Mouse (Mus musculus) ovary, postnatal 36 days (tissue): ENCODE data around the gene Tpd52l2.
A peak's percentile ranks its signal among the peaks of the same experiment; 100 is the strongest.
"Not testable (repeated sequence)": the region's sequence is repeated elsewhere in the genome, so short reads cannot be mapped to it uniquely, and the experiment has no call there.

Experiments
- DNase-seq: peaks from one replicate; pipeline ENCODE4 v3.0.0; 2022; ENCODE audit warnings: low spot score, mixed read lengths

Tpd52l2 gene

DNA sequence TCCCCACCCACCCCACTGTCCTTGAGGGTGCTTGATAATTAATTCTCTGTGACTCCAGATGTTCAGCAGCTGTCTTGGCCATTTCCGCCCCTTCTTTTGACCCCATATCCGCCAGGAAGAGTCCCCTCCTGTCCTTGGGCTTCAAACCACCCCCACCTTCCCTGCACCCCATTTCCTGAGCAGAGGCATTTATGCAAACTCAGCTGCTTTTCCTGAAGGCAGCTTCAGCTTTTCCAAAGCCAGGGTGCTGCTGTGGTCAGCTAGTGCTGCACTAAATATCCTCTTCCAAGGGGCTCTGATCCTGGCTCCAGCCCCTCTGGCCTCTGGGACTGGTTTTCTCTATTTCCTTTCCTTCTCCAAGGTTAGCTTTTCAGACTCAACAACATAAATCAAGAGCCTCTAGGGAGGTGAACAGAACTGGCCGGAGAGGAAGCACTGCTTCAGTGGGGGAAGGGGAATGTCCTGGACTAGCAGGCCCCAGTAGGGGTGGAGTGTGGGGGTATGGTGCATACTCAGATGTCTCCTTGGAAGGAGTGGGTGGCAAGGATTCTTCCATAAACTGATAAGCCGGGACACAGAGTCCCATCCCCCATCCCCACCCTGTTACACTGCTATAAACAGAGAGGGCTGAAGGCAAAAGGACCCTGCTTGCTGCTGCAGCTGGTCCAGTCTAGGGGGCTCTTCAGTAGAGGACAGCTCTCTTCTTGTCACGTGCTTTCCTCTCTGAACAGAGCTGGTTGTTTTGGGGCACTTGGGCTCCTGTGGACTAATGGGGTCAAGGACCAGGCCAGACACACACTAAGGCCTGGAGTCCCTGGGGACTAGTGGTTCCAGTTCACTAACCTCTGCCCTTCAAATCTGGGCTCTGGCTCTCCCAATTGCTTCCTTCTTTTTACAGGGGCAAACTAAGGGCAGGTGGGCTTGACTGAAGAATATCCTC is 9.3 kb upstream of the Tpd52l2 start:
- peak; percentile 65 for DNase-seq

GRCm38 (mm10) chr2:181491432-181492205 is 5.3 kb upstream of the Tpd52l2 start:
- DNase-seq: peak; percentile 30

- DNase-seq: no peak
These were observed 4.7 kb upstream of the Tpd52l2 start for GRCm38 (mm10) chr2:181492206-181492605.

GRCm38 (mm10) chr2:181493156-181493927 is 3.6 kb upstream of the Tpd52l2 start, which contains the start of gene Abhd16b:
TSS of gene Abhd16b (plus strand) at chr2:181493206.
- no peak for DNase-seq

GRCm38 (mm10) chr2:181494266-181494945 is 2.5 kb upstream of the Tpd52l2 start:
- DNase-seq: no peak

DNA sequence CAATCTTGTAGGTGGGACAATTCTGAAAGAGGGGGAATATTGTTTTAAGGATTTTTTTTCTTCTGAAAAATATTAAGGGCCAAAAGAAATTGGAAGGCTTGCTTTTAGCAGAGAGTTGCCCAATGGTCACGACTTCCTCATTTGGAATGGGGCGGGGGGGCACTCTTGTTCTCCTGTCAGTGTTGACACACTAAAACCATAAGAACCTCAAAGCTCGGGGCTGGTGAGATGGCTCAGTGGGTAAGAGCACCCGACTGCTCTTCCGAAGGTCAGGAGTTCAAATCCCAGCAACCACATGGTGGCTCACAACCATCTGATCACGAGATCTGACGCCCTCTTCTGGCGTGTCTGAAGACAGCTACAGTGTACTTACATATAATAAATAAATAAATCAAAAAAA is 1.1 kb upstream of the Tpd52l2 start:
- not testable (repeated sequence) for DNase-seq

DNA sequence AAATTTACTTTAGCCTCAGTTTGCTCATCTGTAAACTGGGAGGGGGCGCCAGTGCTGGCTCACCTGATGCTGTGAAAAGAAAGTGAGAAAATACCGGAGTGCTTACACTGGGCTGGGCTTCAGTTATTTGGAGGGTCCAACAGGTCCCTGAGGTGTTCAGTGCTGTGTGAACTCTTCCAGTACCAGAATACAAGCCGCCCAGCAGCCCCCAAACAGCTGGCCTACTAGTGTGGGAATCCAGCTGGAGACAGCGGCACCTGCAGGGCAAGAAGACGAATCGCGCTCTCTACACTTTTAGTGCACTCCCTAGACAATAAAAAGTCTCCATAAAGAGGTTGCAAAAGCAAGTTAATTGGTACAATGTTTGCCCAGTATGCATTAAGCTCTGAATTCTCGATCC is 661 bp upstream of the Tpd52l2 start:
- DNase-seq: peak; percentile 65

DNA sequence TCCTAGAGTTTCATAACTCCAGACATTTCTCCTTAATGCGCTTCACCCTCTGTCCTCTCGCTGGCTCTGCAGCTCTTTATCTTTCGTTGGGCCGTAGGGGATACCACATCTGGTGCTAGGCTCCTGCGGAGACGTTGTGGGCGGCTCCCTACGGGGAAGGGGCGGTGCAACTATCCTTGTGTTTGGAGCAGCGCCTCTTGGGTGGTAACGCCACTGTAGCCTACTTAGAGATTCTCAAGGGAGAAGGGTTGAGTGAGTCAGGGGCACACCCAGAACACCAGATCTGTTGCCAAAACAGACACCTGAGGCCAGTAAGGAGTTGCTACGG is 570 bp downstream of the Tpd52l2 start:
- peak; percentile 65 for DNase-seq

GRCm38 (mm10) chr2:181498644-181499043 is 1.7 kb downstream of the Tpd52l2 start:
- no peak for DNase-seq

GRCm38 (mm10) chr2:181509191-181509590 is 12.2 kb downstream of the Tpd52l2 start:
- no peak for DNase-seq

DNA sequence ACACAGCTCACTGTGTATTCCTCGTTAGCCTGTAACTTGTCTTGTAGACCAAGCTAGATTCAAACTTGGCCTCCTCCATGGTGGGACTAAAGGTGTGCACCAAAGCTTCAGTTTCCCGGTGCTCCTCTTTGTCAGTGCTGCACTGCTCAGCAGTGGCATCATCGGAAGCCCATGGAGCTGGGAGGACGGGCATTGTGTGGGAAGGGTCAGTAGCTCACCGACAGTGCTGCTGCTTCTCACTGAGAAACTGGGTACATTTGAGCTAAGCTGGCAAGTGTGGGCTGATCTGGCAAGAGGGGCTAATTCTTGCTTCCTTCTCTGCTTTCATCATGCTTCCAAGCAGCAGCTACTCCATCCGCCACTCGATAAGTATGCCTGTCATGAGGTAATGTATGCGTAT is 14.3 kb downstream of the Tpd52l2 start:
- DNase-seq: no peak

GRCm38 (mm10) chr2:181519201-181519600 is 22.3 kb downstream of the Tpd52l2 start:
- DNase-seq: no peak

DNA sequence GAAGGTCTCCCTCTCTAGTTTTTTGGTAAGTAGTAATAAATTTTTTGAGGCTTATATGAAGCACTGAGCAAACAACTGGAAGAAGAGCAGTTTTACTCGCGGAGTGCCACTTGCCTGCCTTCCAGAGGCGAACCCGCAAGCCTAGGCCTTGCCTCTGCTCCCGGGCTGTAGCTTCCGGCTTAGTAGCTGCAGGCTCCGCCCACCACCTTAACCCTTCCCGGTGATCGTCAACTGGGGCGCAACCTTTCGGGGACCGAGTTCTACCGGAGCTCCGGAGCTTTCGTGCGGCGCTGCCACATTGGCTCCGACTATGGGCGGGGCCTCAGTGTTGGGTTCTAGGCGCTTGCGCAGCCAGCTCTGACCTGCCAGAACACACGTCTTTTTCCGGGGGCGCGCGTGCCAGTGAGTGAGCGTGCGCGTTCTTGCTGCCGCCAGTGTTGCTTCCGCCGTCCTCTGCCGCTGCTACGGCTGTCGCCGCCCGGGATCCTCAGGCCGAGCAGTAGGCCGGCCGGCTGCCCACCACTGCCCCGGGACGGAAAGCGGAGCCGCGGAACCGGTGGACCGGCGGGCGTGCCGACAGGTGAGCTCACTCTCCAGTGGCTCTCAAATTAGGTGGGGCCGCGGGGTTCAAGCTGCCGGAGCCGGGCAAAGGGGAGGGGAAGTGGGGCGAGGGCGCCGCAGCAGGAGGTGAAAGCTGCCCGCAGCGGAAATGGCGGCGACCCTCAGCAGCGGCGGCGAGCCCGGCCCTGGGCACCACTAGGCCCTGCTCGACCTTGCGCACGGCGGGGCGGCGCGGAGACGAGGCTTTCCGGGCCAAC is 23.4 kb downstream of the Tpd52l2 start, which contains the start of gene Dnajc5:
Dnajc5 (plus strand) TSS at position 368 of the 818 bp plus-strand sequence.
- DNase-seq: peak; percentile 98

DNA sequence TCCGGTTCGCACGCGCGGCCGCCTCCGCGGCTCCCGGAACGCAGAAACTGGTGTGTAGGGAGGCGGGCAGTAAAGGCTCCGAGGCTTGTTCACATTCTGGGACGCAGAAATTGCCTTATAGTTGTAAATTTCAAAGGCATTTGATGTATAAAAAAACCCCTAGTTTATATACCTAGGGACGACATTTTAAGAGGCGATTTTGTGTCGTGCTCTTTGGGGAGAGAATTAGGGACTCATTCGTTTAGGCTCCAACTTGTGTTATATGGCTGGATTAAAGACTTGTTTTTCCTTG is 23.9 kb downstream of the Tpd52l2 start:
- DNase-seq: no peak

- no peak for DNase-seq
These were observed 24.5 kb downstream of the Tpd52l2 start for GRCm38 (mm10) chr2:181521491-181521890.

DNA sequence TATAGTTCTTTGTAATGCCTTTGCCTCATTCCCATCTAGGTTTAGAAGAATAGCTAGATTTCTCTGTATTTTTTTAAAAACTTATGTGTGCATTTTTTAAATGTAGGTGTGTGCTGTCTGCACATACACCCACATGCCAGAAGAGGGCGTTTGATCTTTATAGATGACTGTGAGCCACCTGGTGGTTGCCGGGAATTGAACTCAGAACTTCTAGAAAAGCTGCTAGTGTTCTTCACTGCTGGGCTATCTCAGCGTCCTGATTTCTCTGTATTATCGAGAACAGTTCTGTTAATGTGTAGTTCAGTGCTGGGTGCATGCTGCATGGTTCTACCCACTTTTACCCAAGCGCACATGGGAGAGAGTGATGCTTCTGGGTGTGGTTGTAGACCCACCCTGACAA is 25.9 kb downstream of the Tpd52l2 start:
- no peak for DNase-seq

DNA sequence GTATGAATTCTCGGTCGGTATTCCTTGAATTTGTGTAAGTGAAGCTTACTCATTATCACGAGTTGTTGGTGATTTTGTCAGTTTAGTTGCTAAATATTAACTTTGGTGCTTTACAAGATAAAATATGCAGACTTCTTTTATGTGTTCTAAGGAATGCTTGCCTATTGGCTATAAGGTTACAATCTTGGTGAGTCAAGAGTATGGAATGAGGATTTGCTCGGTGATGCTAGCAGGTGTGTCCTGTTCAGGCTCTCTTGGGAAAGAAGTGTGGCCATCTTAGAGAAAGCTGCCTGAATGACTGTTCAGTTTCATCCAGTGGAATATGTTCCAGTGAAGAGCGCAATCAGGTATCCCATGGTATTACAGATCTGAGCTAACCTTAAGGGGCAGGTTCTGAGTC is 28.6 kb downstream of the Tpd52l2 start:
- no peak for DNase-seq

GRCm38 (mm10) chr2:181529076-181529475 is 32.1 kb downstream of the Tpd52l2 start:
- no peak for DNase-seq

DNA sequence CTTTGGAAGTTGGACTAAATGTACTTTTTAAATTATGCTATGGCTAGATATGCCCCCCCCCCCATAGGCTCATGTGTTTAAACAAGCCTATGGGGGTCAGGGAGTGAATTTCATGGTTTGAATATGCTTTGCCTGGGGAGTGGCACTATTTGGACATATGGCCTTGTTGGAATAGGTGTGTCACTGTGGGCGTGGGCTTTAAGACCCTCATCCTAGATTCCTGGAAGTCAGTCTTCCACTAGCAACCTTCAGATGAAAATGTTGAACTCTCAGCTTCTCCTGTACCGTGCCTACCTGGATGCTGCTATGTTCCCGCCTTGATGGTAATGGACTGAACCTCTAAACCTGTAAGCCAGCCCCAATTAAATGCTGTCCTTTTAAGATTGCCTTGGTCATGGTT is 35.6 kb downstream of the Tpd52l2 start:
- no peak for DNase-seq

DNA sequence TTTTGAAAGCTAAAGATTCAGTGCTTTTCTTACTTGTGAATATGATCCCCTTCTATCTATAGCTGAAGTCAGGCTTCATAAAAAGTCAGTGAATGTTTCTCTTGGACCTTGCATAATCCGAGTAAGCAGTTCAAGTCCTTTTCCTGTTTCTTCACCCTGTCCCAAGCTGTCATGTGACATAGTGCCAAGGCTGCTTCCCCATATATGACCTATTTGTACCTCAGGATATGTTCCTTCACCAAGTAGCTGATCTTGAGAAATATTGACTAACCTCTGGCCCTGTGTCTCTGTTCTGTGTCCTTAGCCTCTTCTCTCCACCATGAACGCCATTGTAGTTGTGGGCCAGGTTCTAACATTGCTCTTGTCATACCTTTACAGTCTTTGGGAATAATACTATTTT is 39.5 kb downstream of the Tpd52l2 start:
- no peak for DNase-seq

DNA sequence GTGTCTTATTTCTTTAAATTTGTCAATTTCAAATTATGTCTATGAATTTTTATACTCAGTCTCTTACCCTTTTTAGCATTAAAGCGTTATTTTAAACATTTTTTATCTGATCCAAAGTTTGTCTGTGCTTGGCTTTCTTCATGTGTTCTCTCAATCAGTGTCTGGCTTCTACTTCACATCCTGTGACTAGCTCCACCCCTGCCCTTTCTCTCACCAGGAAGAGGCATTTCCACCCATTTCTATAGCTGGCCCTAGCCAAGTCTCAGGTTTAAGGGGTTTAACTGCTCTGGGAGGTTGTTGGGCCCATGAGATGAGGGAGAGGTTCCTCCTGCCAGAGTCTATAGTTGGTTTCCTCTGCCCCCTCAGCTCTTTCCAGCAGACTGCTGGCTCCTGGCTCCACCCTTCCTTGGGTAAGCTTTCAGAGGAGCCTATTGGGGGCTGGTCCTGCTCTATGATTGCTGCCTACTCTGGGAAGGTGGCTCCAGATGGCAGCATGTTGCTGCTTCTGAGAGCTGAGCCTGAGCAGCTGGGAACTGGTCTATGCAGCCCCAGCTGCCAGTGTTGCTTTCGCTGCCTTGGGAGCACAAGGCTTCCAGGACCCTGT is 40.6 kb downstream of the Tpd52l2 start:
- no peak for DNase-seq
